Mouse (Mus musculus) cortical plate, adult 2 months (tissue): ENCODE measurements around the gene Mob3a.
A peak's percentile ranks its signal among the peaks of the same experiment; 100 is the strongest.

Source experiments
- CTCF ChIP-seq: fragments of 200-500 bp; IDR thresholded peaks from 2 replicates; pipeline ENCODE4 v1.5.1; 2011; ENCODE audit warnings: mild to moderate bottlenecking, control low read depth, low read length; ENCODE audit not compliant: insufficient read depth; ENCODE audit errors: extremely low read depth
- POLR2A ChIP-seq: fragments of 200-500 bp; IDR thresholded peaks from 2 replicates; pipeline ENCODE4 v1.6.1; 2011; ENCODE audit warnings: mild to moderate bottlenecking, low read length, control low read depth; ENCODE audit not compliant: insufficient read depth; ENCODE audit errors: extremely low read depth

- no peak for TF ChIP-seq CTCF
- peak; percentile 33; the same call in 1 of the 2 replicates for TF ChIP-seq POLR2A
Measured at GRCm38 (mm10) chr10:80677942-80678436, 23.8 kb downstream of the Mob3a start, which contains the start of gene Mknk2.
